Mouse (Mus musculus): ENCODE measurements around the gene Tmem156. TPM values are rescaled to one million over a fixed set of nuclear protein-coding genes. Genes with fewer than 3 reads are reported as not detected.

The Tmem156 gene
- 1.0 and 1.4 TPM in 2 replicates for polyA plus RNA-seq (2015; fragmentation: Nextera tagmentation; extraction: Ambion mirVana)

DNA sequence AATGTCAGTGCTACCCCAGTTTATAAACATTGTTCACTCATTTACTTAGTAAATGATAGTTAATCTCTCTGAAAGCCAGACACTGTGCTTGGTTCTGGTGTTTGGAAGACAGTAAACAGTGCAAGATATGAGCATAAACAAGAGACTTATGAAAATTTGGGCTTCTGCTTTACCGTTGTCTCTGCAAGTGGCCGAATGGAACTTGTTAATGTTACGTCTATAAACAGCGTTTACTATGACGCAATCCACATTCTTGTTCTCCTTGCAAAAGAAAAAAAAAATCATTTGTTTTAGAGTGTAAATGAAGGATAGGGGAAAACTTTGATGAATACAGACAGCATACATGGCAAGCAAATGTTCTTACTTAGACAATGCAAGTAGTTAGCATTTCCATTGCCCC is at the start of gene Tmem156:
Gene Tmem156, minus strand, starts transcription at position 212 of the 400 bp plus-strand sequence.
- H3K27me3 ChIP-seq (replicated peaks; ENCODE audit: control insufficient read depth, insufficient read depth, low read length) = no peaks in the 10 kb centered on the region
- no peak within 1 kb of the TSS for H3K9ac ChIP-seq (ENCODE audit: low read depth, low read length)
- H3K36me3 ChIP-seq (ENCODE audit: control insufficient read depth, insufficient read depth) = no peaks in the 10 kb centered on the region
- TF ChIP-seq CTCF (IDR thresholded peaks at IDR 0.05; ENCODE audit: low read depth) = no peak
- H3K4me2 ChIP-seq (replicated peaks; ENCODE audit: low read depth) = no peak within 1 kb of the TSS
- ATAC-seq = no peak
- WGBS = 31% methylated on average over 5 of the region's 5 CpGs
- no peaks in the 10 kb centered on the region; the same call in 1 of the 2 replicates for H3K4me1 ChIP-seq (replicated peaks; ENCODE audit: control insufficient read depth, insufficient read depth, low read length)
- 0 out of 2 replicates have a peak within 1 kb of the TSS, but pooled peaks have one; percentile 6 for H3K4me3 ChIP-seq (ENCODE audit: low read depth, low read length)
- no peak within 1 kb of the TSS for H3K27ac ChIP-seq (ENCODE audit: low read depth, low read length)
- H3K9me3 ChIP-seq (ENCODE audit: control insufficient read depth) = no peaks in the 10 kb centered on the region

DNA sequence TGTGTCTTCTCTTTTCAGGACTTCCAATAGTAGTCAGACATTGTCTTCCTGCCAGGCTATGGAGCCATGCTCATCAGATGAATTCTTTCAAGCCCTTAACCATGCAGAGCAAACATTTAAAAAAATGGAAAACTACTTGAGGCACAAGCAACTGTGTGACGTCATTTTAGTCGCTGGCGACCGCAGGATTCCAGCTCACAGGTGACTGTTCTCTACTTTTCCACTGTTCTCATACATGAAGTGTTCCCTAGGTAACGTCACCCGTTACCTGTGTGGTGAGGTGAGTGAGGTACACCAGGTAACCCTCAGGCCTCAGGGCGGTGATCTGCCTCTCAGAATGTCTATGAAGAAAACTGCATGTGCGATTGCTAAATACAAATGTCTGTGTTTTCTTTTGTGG is 49.3 kb upstream of the Tmem156 start:
- Histone ChIP-seq H3K4me2 (replicated peaks; ENCODE audit: low read depth) (no peak overlapping the region), H3K9ac (ENCODE audit: low read depth, low read length) (no peak overlapping the region), H3K36me3 (ENCODE audit: control insufficient read depth, insufficient read depth) (peaks cover 16% of the 10 kb centered on the region), H3K27ac (ENCODE audit: low read depth, low read length) (no peak overlapping the region), H3K27me3 (replicated peaks; ENCODE audit: control insufficient read depth, insufficient read depth, low read length) (no peaks in the 10 kb centered on the region), H3K4me3 (ENCODE audit: low read depth, low read length) (no peak overlapping the region), H3K9me3 (ENCODE audit: control insufficient read depth) (no peaks in the 10 kb centered on the region), H3K4me1 (replicated peaks; ENCODE audit: control insufficient read depth, insufficient read depth, low read length) (no peaks in the 10 kb centered on the region)
- TF ChIP-seq CTCF (IDR thresholded peaks at IDR 0.05; ENCODE audit: low read depth) = no peak
- WGBS = 89% methylated on average over 8 of the region's 8 CpGs
- no peak for ATAC-seq

DNA sequence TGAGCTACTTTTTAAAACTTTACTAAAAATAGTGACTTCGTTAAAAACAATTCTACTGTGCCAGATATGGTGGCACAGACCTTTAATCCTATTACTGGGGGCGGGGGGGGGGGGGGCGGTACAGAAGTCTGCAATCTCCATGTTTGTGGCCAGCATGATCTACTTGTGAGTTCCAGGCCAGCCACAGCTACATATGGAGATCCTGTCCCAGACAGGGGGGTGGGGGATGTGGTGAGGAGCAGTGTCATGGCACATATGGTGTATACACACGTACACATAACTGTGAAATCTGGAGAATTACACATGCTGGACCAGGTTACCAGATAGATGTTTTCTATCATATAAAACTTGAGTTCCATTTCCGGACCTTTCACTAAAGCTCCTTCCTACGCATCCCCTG is 45.1 kb upstream of the Tmem156 start:
- no peak overlapping the region for H3K27ac ChIP-seq (ENCODE audit: low read depth, low read length)
- H3K4me2 ChIP-seq (replicated peaks; ENCODE audit: low read depth) = no peak overlapping the region
- no peak overlapping the region for H3K4me3 ChIP-seq (ENCODE audit: low read depth, low read length)
- TF ChIP-seq CTCF (IDR thresholded peaks at IDR 0.05; ENCODE audit: low read depth) = no peak
- H3K27me3 ChIP-seq (replicated peaks; ENCODE audit: control insufficient read depth, insufficient read depth, low read length) = no peaks in the 10 kb centered on the region
- H3K4me1 ChIP-seq (replicated peaks; ENCODE audit: control insufficient read depth, insufficient read depth, low read length) = no peaks in the 10 kb centered on the region
- no peaks in the 10 kb centered on the region for H3K9me3 ChIP-seq (ENCODE audit: control insufficient read depth)
- no peak for ATAC-seq
- no peak overlapping the region for H3K9ac ChIP-seq (ENCODE audit: low read depth, low read length)
- WGBS = 86% methylated on average over 6 of the region's 6 CpGs
- 0 out of 2 replicates have a peak, but pooled peaks cover 5% of the 10 kb centered on the region for H3K36me3 ChIP-seq (ENCODE audit: control insufficient read depth, insufficient read depth)

DNA sequence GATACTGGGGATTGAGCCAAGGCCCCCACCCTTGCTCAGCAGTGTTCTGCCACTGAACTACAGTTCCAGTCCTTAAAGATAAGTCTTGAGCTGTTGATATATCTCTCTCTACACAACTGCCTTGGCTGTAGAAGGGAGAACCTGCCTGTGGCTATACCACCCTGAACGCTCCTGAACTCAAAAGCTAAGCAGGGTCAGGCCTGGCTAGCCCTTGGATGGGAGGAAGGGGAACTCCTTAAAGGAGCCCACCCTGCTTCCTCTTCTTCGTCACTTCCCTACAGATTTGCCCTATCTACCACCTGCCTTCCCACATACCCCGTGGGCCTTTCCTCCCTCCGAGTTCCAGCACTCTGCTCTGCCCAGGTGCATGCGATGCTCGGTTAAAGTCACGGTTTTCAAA is 44.2 kb upstream of the Tmem156 start:
- WGBS = 87% methylated on average over 7 of the region's 7 CpGs
- Histone ChIP-seq H3K9ac (ENCODE audit: low read depth, low read length) (no peak overlapping the region), H3K4me3 (ENCODE audit: low read depth, low read length) (no peak overlapping the region), H3K27me3 (replicated peaks; ENCODE audit: control insufficient read depth, insufficient read depth, low read length) (no peaks in the 10 kb centered on the region), H3K36me3 (ENCODE audit: control insufficient read depth, insufficient read depth) (0 out of 2 replicates have a peak, but pooled peaks cover 2% of the 10 kb centered on the region), H3K4me2 (replicated peaks; ENCODE audit: low read depth) (no peak overlapping the region), H3K9me3 (ENCODE audit: control insufficient read depth) (no peaks in the 10 kb centered on the region), H3K4me1 (replicated peaks; ENCODE audit: control insufficient read depth, insufficient read depth, low read length) (no peaks in the 10 kb centered on the region), H3K27ac (ENCODE audit: low read depth, low read length) (no peak overlapping the region)
- ATAC-seq = no peak
- TF ChIP-seq CTCF (IDR thresholded peaks at IDR 0.05; ENCODE audit: low read depth) = no peak

DNA sequence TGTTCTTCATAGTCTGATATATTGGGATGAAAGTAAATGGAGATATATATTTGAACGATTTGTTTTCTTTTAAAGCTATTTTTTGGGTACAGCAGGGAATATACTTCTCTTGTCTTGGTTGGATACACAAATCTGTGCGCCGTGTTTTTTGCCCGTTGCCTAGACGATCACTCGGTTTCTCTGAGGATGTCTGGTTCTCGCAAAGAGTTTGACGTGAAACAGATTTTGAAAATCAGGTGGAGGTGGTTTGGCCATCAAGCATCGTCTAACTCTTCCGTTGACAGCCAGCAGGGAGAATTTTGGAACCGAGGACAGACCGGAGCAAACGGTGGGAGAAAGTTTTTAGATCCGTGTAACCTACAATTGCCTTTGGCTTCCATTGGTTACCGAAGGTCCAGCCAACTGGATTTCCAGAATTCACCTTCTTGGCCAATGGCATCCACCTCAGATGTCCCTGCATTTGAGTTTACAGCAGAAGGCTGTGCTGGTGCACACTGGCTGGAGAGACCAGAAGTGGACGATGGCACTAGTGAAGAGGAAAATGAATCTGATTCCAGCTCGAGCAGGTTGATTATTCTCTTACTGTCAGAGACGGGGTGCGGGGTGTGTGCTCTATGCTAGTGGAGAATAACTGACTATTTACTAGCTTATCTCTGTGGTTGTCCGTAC is 39.4 kb upstream of the Tmem156 start:
- Histone ChIP-seq H3K4me3 (ENCODE audit: low read depth, low read length) (peak overlapping the region; percentile 31), H3K4me1 (replicated peaks; ENCODE audit: control insufficient read depth, insufficient read depth, low read length) (no peaks in the 10 kb centered on the region), H3K27me3 (replicated peaks; ENCODE audit: control insufficient read depth, insufficient read depth, low read length) (no peaks in the 10 kb centered on the region), H3K9ac (ENCODE audit: low read depth, low read length) (no peak overlapping the region), H3K9me3 (ENCODE audit: control insufficient read depth) (no peaks in the 10 kb centered on the region), H3K4me2 (replicated peaks; ENCODE audit: low read depth) (peak overlapping the region; percentile 65), H3K36me3 (ENCODE audit: control insufficient read depth, insufficient read depth) (no peaks in the 10 kb centered on the region; the same call in 1 of the 2 replicates), H3K27ac (ENCODE audit: low read depth, low read length) (no peak overlapping the region)
- no peak for TF ChIP-seq CTCF (IDR thresholded peaks at IDR 0.05; ENCODE audit: low read depth)
- no peak for ATAC-seq
- 31% methylated on average over 20 of the region's 20 CpGs for WGBS

DNA sequence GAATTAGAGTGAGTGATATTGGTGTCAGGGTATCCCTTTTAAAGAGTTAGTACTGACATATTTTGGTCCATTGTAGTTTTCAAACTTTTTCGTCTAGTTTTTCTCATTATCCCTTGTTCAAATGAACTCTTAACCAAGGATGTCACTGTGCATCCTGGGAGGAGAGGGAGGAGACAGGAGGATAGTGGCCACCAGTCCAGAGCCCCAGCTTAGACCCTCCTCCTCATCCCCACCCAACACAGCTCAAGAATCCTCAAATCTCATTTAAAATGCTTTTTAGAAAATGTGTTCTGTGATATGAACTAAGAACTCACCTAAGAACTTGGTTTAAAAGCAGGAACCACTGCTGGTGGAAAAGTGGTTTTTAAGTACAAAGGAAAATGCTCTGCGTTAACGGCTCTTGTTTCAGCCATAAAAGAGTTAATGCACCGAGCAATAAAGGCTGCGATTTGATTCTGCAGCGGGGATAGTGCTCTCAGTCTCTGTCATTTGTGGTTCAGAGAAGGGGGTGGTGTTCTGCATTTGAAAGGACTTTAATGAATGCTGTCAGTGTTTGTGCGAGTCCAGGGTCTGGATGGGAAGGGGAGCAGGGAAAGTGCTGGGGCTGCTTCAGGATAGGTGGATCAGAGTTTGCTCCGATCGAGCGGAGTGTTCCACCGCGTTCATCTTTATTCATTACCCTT is 38.7 kb upstream of the Tmem156 start:
- no peaks in the 10 kb centered on the region for H3K9me3 ChIP-seq (ENCODE audit: control insufficient read depth)
- peak overlapping the region; percentile 65 for H3K4me2 ChIP-seq (replicated peaks; ENCODE audit: low read depth)
- no peak for TF ChIP-seq CTCF (IDR thresholded peaks at IDR 0.05; ENCODE audit: low read depth)
- H3K27me3 ChIP-seq (replicated peaks; ENCODE audit: control insufficient read depth, insufficient read depth, low read length) = no peaks in the 10 kb centered on the region
- no peak overlapping the region for H3K9ac ChIP-seq (ENCODE audit: low read depth, low read length)
- peak overlapping the region; percentile 31 for H3K4me3 ChIP-seq (ENCODE audit: low read depth, low read length)
- no peak for ATAC-seq
- 10% methylated on average over 12 of the region's 12 CpGs for WGBS
- no peak overlapping the region for H3K27ac ChIP-seq (ENCODE audit: low read depth, low read length)
- H3K4me1 ChIP-seq (replicated peaks; ENCODE audit: control insufficient read depth, insufficient read depth, low read length) = no peaks in the 10 kb centered on the region
- no peaks in the 10 kb centered on the region; the same call in 1 of the 2 replicates for H3K36me3 ChIP-seq (ENCODE audit: control insufficient read depth, insufficient read depth)

Data from intestine, postnatal 0 days (tissue).